Mouse (Mus musculus) ZHBTc4 (cell line): ENCODE measurements around the gene Kif26b.

Experiments used
- DNase-seq: peaks from one replicate; pipeline ENCODE4 v3.0.0-alpha.2; 2011; ENCODE audit warnings: low read depth, low spot score

Kif26b gene

DNA sequence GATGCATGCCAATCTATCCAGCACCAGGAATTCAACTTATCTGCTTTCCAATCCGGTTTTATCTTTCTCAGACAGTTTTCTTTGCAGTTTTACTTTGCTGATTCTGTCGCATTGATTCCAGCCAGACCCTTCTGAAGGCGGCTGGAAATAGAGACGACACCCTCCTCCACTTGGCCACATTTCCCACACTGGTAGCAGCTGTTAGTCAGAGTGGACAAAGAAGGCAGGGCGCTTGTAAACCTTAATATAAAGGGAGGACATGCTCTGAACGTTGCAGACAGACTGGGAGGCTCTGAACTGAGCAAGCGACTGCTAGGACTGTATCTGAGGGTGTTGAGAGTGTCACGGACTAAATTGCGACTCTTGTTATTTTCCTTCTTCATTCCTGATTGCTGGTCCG is 11.3 kb downstream of the Kif26b start:
- no peak for DNase-seq

DNA sequence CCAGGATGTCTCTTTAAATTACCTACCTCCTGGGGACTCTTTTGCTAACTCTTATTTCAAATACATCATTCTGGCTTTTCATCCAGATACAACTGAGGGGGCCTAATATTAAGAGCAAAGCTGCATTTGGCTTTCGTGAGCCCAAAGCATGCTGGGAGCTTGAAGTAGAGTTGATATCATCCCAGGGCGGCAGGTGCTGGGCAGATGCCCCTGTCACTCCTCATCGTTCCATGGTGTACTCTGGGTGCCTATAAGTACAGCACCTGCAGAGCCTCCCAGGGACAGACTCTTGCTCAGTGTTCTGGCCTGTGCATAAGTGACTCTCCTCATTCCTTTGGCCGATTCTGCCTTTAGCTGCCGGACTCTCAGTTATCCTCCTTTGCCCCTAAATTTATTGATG is 13.5 kb downstream of the Kif26b start:
- DNase-seq, result no peak

DNA sequence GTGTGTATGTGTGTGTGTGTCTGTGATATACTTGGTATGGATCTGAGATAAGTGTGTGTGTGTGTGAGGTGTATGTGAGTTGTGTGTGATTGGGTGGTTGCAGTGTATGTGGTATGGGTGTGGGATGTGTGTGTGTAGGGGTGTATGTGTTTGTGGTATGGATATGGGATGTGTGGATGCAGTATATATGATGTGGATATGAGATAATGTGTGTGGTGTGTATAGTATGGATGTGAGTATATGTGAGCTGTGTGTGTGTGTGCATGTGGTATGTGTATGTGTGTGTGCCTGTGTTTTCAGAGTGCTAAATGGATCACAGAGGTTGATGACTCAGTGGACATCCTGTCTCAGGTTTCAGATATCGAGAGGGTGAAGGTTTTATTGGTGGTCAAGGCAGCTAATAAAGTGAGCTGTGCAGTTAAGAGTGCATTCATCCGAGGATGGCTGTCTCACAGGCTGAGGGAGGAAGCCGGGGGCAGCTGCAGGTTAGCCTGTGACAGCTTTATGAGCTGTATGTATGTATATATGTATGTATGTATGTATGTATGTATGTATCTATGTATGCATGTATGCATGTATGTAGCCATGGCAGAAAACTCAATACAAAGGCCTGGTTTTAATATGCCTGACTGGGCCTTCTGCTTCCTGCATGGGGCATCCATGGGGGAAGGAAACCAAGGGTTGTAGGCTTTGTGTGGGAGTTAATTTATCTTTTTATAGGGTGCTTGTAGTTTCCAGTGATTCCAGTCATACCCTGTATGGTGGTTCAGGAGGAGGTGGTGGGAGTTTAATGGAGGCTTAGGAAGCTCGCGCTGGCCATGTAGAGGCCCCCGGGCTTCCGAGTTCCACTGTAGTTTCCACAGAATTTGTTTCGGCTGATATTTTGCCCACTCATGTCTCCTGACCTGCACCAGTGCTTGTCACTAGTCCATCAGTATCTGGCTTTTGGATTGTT is 14.3 kb downstream of the Kif26b start:
- no peak for DNase-seq

- peak; percentile 96 for DNase-seq
These were observed 15.7 kb downstream of the Kif26b start for GRCm38 (mm10) chr1:178544585-178544984.

DNA sequence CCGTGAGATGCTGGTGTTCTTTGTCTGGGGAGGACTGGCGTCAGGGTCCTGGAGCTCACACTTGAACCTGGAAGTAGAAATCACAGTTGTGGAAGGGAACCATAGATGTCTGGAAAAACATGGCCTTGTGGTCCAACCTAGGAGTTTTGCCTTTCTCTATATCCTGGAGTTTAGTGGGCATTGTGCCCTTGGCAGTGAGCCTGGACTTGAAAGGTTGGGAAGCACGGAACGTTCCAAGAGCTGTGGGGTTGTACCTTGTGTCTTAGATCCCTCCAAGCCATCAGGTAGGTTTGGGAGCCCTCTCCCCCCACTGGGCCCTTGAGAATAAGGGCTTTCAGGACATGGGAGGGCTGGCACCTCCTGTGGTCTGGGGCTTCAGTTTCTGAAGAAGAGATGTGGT is 20.7 kb downstream of the Kif26b start:
- no peak for DNase-seq

- no peak for DNase-seq
These were observed 21.6 kb downstream of the Kif26b start for GRCm38 (mm10) chr1:178550477-178551047.

DNA sequence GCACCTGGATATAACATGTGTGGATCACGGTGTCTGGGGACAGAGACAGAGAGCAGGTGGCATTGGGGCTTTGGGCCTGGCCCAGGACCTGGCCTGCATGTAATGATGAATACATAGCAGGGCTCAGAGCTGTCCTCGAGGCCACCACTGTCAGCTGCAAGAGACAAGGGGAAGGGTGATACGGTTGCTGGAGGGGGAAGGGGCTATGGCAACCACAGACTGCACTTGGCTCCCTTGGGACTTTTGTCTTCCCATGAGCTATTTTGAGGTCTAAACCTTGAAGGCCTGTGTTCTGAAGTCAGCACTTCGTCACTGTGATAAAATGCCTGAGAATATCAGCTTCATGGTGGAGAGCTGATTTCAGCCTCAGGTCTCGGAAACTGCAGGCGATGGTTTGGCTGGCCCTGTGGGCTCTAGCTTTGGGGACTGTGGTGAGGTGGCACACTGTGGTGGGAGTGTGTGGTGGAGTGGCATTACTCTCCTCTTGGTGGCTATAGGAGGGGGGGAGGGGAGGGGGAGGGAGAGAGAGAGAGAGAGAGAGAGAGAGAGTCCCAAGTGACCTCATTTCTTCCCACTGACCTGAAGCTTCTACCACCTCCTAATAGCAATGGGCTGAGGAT is 23.5 kb downstream of the Kif26b start:
- DNase-seq, result no peak

DNA sequence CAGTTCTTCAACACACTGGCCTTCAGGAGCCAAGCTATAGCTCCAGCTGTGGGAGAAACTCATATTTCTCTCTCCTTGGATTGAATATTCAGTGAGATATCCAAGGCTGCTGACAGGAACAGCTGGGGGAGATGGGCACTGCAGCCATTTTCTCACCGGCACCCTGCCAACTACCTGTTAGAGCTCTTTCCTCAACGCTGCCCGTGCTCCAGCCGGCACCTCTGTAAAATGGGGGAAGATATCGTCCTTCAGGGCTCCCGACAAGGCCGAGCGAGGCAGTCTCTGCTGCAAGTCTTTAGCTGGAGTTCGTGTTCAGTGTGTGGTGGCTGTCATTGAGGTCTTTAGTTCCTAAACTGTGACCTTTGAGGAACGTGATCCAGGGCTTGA is 24.0 kb downstream of the Kif26b start:
- no peak for DNase-seq

DNA sequence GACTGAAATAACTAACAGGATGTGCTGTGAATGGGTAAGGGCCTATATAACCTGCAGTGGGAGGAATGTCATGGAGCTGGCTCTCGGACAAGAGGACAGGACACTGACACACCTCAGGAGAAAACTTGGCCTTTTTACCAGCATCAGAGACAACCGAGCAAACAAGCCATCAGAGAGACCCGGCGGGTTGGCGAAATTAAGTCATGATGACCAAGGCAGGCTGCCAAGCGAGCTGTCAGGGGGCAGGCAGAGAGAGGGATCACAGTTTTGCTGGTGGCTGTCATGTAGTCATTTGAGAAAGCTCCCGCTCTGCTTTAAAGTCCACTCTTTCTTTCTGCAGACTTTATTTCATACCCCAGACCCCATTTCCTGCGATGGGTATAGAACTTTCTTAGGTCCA is 27.3 kb downstream of the Kif26b start:
- DNase-seq, result no peak

DNA sequence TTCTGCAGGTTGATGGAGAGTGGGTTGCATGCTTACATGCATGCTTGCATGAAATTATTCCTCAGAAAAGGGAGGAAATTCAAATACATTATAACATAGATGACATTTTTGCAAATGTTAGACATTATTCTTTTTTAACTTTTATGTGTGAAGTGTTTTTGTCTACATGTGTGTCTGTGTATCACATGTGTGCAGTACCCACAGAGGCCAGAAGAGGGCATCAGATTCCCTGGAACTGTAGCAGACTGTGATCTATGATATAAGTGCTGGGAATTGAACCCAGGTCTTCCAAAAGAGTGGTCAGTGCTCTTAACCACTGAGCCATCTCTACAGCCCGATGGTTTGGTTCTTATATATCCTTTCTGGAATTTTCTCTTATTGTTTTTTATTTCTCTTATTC is 31.1 kb downstream of the Kif26b start:
- DNase-seq, result peak; percentile 29

DNA sequence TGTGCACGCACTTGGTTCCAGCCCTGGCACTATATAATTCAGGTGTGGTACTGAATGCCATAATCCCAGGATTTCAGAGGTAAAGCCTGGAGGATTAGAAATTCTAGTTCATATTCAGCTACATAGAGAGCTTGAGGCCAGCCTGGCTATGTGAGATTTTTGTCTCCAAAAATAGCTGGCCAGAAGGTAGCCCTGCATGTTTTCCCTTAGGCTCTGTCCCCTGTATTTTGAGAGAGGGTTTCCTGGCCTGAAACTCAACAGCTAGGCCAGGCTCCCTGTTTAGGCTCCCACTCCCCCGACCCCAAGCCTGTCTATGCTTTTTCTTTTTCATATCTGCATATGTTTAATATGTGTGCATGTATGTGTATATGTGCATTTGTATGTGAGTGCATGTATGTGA is 34.9 kb downstream of the Kif26b start:
- DNase-seq, result no peak

DNA sequence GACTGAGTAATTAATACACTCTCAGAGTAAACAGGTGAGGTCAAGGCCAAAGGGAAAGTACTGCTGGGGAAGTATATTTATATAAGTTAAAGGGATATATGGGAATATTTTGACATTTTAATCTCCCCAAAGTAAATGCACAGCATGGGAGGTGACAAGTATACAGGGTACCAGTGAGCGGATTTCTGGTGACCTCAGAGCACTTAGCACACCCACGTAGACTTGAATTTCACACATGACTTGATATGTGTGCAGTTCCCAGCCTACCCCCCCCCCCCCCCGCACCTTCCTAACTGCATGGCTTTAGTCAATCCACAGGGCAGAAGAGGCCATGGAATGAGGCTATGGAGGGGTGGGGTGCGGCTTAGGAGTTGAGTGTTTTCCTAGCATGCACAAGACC is 35.9 kb downstream of the Kif26b start:
- no peak for DNase-seq

DNA sequence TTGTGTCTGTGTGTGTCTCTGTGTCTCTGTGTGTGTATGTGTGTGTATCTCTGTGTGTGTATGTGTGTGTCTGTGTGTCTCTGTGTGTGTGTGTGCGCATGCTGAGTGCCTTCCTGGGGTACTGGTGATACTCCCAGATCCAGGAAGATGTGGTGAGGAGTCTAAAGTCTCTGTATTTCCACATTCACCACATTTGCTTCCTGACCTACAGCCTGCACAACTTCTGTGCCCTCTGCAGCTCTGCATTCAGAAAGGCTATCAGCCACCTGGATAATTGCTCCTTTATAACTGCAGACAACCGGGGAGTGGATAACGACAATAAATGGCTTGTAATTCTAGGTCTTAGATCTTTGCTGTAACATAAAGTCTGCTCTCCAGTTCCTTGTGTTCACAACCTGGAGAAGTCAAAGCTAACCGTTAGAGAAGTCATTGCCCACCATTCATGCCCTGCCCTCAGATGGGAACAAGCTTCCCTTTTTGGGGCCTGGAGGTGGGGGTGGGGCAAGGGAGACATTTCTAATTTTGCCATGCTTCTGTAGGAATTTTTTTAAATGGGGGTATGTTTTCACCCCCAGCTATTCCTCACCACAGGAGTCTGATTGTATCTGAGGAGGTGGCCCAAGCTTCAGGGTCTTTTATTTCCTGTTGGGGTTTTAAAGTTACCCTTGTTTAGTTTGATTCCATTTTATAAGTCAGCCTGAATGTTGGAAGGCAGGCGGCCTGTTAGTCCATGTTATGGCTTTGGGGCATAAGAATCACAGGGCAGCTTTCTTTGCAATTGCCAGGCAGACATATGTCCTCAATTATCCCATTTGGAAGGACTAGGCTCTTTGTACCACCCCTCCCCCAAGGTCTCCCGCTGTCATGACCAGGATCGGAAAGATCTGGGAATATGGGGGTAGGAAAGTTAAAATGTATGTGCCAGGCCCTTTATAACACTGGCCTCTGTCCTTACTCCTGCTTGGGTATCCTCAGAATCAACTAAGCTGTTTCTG is 39.9 kb downstream of the Kif26b start:
- no peak for DNase-seq

GRCm38 (mm10) chr1:178571009-178571408 is 42.1 kb downstream of the Kif26b start:
- no peak for DNase-seq

DNA sequence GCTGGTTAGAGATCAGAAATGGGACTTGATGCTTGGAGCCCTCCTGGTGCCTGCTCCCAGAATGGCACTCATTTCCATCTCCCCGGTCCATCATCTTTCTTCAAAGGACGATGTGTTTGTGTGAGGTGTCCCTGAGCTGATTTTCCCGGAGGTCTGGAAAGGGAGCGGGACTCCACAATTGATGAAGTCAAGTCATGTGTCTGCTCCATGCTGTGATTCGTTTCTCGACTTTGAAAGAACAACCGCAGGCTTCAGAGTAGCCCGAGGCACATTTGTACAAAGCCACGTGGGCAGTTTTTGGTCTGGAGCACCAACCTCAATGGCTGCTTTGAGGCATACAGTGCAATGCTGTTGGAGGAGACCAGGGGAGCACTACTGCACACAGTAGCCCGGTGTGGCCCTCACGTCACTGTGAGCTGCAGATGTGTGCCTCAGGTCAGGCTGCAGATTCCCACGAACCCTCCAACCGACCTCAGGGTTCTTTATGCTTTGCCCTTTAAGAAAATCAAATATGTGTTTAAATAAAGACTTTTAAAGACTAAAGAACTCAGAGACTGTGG is 43.0 kb downstream of the Kif26b start:
- peak; percentile 72 for DNase-seq

DNA sequence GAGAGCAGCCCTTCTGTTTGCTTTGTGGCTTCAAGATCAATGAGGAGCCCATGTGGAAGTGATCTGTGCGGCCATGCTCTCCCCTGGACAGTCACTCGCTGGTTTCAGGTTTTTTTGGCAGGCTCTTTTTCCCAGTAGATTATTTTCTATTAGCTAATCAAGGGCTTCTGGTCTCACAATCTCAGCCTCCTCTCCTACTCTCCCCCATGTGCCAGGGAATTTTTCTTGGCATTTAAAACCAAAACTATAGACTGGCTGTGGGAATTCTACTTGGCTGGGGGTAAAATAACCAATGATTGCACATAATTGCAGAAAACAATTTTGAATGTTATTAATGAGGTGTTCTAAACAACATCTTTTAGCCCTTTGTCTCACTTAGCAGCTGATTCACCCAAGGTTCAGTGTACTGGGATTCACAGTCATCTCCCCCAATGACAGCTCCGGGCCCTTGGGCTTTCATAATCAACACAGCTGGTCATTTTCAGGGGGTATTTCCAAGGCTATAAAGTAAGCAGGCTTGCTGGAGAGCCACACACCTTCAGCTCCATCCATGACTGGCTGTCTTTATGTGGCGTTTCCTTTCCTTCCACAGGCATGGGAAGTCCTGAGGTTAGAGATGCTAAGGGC is 44.6 kb downstream of the Kif26b start:
- no peak for DNase-seq

DNA sequence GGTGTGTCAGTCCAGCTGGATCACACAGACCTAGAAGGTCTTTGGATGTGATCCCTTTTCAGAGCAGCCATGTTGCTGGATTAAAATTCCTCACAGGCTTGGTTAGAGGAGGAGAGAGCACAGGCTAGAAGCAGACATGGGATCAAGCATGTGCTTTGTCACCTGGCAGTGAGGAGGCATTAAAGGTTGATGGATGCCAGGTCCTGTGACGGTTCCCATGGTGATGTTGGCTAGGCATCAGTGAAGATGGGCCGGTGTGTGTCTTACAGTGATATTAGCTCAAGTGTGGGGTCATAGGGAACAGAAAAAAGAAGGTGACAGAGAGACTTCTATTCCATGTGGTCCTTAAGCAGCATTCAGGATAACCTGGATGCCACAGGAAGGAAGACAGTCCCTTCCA is 46.8 kb downstream of the Kif26b start:
- DNase-seq, result no peak

GRCm38 (mm10) chr1:178576926-178577325 is 48.0 kb downstream of the Kif26b start:
- DNase-seq, result no peak

DNA sequence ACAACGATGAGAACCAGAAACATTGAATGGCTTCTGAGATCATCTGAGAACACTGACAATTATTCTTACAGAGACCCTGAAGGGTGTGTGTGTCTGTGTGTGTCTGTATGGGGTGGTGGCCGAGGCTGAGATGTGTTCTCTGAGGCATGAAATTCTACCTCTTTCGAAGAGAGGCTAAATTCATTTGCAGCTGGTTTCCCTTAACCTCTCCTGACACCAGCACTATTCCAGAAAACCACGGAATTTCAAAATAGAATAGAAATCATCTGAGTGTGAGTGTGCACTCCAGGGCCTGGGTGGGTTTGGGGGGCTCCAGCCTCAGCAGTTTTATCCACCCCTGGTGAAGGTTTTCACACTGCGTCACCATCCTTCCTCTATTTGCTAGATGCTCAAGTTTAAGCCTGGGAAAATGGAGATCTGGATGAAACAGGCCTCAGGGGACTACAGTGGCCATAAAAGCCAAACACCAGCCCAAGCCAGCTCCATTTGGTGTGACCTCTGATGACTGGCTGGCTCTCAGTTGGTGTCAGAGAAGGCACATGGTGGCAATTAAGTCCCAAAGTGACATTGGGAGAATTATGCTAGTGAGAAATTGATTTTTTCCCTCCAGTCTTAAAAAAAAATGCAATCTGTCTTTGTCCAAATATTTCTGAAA is 56.6 kb downstream of the Kif26b start:
- no peak for DNase-seq
